Mouse (Mus musculus): ENCODE data around the gene Plk5. TPM values are rescaled to one million over a fixed set of nuclear protein-coding genes. Genes with fewer than 3 reads are reported as not detected.

The Plk5 gene
- under 1 TPM; 0.49 to 0.64 TPM for total RNA-seq (2021)

DNA sequence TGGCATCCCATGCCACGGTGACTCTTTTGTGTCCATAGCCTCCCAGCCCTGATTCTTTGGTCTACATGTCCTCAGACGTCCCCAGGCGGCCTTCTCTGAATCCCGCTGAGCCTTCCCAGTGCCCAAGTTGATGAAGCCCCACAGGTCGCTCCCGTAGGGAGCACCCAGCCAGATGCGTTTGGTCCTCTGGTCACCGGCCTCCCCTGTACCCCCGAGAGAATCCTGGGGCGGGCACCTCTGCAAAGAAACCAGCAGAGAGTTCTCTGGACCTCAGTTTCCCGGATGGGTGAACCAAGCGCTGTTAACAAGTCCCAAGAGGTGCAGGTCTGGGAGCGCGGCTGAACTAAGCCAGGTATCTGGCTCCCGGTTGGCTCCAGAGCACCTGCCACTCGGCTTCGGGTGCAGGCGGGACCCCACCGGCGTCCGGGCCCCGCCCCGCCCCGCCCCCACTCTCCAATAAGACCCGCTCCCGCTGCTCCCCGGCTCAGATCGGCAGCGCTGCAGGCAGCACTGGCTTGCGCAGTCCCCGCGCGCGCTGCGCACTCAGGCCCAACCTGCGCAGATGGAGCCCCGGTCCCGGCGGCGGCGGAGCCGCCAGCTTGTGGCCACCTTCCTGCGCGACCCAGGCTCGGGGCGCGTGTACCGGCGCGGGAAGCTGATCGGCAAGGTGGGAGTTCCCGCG lies at the start of gene Plk5:
Gene Plk5, plus strand, starts transcription at position 459 of the 682 bp plus-strand sequence.
- no peak for DNase-seq
- intact Hi-C loops (cut with DNase I) = no loop called here

DNA sequence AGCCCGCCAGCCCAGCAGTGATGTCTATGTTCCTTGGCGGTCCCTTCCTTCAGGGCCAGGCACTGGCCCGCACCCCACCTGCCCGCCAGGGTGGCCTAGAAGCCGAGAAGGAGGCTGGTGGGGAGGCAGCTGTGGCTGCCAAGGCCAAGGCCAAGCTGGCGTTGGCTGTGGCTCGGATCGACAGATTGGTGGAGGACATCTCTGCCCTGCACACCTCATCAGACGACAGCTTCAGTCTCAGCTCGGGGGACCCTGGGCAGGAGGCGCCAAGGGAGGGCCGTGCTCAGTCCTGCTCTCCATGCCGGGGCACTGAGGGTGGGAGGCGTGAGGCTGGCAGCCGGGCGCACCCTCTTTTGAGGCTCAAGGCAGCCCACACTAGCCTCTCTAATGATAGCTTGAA lies 44.7 kb upstream of the Plk5 start:
- no peak for DNase-seq
- intact Hi-C loops (cut with DNase I) = no loop called here

DNA sequence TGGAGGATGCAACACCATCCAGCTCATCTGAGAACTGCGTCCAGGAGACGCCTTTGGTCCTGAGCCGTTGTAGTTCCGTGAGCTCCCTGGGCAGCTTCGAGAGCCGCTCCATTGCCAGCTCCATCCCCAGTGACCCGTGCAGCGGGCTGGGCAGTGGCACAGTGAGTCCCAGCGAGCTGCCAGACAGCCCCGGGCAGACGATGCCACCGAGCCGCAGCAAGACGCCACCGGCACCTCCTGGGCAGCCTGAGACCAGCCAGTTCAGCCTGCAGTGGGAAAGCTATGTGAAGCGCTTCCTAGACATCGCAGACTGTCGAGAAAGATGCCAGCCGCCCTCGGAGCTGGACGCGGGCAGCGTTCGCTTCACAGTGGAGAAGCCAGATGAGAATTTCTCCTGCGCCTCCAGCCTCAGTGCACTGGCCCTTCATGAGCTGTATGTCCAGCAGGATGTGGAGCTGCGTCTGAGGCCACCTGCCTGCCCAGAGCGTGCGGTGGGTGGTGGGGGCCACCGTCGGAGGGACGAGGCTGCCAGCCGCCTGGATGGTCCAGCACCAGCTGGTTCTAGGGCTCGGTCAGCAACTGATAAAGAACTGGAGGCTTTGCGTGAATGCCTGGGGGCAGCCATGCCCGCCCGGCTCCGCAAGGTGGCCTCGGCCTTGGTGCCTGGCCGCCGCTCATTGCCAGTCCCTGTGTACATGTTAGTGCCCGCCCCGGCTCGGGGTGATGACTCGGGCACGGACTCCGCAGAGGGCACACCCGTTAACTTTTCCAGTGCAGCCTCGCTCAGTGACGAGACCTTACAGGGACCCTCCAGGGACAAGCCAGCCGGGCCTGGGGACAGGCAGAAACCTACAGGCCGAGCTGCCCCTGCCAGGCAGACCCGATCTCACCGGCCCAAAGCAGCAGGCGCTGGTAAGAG lies 43.4 kb upstream of the Plk5 start:
- intact Hi-C loops (cut with DNase I) = no loop called here
- DNase-seq = no peak

DNA sequence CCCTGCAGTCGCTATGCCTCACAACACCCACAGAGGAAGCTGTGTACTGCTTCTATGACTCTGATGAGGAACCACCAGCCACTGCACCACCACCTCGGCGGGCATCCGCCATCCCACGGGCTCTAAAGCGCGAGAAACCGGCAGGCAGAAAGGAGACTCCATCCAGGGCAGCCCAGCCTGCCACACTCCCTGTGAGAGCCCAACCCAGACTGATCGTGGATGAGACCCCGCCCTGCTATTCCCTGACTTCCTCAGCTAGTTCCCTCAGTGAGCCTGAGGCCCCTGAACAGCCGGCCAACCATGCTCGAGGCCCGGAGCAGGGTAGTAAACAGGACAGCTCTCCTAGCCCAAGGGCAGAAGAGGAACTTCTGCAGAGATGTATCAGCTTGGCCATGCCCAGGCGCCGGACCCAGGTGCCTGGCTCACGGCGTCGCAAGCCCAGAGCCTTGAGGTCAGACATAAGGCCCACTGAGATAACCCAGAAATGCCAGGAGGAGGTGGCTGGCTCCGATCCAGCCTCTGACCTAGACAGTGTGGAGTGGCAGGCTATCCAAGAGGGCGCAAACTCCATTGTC lies 42.5 kb upstream of the Plk5 start:
- no peak for DNase-seq
- intact Hi-C loops (cut with DNase I) = no loop called here

DNA sequence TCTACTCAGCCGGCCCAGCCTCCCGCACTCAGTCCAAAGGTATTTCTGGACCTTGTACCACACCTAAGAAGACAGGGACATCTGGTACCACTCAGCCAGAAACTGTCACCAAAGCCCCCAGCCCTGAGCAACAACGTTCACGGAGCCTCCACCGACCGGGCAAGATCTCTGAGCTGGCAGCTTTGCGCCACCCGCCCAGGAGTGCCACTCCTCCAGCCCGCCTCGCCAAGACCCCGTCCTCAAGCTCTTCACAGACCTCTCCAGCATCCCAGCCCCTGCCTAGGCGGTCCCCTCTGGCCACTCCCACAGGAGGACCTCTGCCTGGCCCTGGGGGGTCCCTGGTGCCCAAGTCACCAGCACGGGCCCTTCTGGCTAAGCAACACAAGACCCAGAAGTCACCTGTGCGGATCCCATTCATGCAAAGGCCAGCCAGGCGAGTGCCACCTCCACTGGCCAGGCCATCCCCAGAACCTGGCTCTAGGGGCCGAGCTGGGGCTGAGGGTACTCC lies 41.7 kb upstream of the Plk5 start:
- intact Hi-C loops (cut with DNase I) = no loop called here
- no peak for DNase-seq

DNA sequence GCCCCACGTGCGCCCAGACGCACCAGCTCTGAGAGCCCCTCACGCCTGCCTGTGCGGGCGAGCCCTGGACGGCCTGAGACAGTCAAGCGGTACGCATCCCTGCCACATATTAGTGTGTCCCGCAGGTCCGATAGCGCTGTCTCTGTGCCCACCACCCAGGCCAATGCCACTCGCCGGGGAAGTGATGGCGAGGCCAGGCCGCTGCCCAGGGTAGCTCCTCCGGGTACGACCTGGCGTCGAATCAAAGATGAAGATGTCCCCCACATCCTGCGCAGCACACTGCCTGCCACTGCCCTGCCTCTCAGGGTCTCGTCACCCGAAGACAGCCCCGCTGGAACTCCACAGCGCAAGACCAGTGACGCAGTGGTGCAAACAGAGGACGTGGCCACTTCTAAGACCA lies 40.9 kb upstream of the Plk5 start:
- DNase-seq = no peak
- intact Hi-C loops (cut with DNase I) = no loop called here

DNA sequence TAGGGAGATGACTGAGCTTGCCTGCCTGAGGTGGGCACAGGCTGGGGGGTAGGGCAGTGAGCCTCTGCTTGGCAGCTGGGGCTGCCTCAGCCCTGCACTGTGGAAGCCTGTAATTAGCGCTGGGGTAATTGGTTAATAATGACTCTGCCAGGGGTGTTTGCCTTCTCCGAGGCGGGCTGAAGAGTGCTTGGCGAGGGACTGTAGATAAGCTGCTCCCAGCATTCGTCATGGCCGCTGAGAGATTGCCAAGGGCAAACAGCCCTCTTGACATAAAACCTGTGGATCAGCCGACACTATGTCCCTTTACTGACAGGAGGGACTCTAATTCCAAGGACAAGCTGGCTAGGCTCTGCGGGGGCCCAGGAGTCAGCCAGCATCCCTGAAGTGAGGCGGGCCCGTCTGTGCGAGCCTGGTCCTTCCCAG lies 39.9 kb upstream of the Plk5 start:
- DNase-seq = no peak
- intact Hi-C loops (cut with DNase I) = no loop called here

DNA sequence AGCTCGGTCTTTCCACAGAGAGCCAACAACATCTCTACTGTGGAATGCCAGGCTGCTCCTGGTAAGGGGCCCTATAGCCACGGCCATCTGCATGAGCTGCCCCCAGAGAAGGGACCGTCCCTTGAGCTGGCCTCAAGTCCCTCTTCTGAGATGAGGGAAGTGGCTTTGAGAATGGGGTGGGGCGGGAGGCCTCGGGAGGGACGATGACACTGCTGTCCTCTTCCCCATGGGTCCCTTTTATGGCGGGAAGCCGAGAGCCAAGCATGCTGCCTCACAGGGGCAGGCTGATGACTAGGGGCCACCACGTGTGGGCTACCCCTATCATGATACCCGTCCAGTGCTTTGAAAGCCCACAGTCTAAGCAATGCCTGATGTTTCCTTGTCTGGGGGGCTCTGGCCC lies 39.2 kb upstream of the Plk5 start:
- intact Hi-C loops (cut with DNase I) = no loop called here
- DNase-seq = no peak

DNA sequence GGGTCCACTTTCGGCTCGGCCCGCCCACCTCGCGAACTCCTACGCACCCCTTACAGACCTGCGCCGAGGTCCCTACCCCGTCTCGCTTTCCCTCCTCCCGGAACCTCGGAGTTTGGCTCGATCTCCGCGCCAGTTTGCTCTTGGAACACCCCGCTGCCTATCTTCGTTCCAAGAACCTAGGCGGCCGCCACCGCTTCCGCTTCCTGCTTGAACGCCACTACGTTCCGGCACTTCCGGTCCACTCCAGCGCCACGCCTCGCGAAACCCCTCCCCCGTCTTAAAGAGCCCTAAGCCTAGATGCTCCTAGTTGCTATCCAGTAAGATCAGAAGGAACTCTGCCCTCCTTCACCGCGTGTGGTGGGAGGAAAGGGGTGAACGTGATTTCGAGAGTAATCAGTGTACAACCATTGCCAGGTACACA lies 35.9 kb upstream of the Plk5 start, which contains the start of gene 2310011J03Rik:
Gene 2310011J03Rik, minus strand, starts transcription at position 198 of the 421 bp plus-strand sequence.
- peak; percentile 90 to 91 for DNase-seq
- intact Hi-C loops (cut with DNase I) = loop anchor here (2.0 kb wide), 1 partner anchor 26 kb away; the partner anchor contains the start of gene Apc2

DNA sequence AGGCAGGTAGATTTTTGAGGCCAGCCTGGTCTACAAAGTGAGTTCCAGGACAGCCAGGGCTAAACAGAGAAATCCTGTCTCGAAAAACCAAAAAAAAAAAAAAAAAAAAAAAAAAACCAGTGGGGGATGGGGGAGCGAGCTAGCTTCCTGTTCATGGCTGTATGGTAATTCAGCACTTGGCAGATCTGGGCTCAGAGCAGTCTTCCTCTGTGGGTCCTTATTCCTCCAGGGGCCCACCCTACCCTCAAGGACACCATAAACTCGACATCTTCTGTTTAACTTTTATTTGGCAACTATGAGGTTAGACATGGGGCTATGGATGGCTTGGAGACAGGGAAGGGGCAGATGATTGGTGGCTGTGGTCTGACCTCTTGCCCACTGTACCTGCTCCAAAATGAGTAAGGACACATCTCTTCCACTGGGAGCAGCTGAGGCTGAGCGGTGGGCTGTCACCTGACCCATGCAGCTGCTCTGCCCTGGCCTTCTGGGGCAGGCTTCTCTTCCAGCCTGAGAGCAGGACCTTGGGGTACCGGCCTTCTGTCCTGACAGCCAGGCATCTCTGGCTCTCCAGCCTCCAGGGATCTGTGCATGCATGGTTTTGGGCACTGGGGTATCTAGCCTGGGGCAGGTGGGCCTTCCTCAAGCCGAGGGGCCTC lies 35.1 kb upstream of the Plk5 start:
- intact Hi-C loops (cut with DNase I) = loop anchor here (2.0 kb wide), 1 partner anchor 26 kb away; the partner anchor contains the start of gene Apc2
- DNase-seq = no peak

DNA sequence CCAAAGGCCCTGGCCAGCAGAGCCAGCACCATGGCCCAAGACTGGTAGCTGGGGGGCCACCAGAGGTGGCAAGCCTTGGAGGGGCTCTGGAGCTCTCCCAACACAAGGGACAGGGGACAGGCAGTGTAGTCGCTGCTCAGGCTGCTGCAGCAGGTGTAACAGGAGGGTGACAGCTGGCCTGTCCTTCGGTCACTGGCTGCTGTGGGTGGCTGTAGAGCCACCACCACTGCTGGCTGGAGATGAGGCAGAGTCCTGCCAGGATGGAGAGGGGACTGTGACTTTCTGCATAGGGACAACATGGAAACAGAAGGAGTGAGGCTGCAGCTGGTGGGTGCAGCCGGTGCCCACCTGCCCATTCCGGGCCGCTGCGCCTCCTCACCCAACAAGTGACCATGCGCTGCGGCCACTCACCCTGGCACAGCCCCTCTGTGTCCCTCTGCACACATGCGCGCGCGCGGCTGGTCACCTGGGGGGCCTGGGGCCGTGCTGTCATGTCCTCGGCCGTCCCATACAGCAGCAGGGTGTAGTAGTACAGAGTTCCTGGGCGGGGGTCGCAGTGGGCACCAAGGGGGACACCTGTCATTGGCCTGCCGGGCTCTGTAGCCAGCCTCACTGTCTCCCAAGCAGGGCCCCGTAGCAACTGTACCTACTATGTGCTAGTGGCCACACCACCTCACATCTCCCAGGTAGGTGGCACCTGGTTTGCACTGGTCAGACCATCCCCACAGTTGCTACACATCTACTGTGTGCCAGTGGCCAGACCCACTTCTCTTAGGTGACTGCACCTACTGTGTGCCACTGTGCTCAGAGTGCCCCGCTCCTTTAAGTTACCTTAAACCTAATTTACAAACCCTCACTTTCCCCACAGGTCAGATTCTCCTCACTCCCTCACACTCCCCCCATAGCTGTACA lies 34.3 kb upstream of the Plk5 start:
- intact Hi-C loops (cut with DNase I) = loop anchor here (2.0 kb wide), 1 partner anchor 27 kb away; the partner anchor contains the start of gene Apc2
- no peak for DNase-seq

DNA sequence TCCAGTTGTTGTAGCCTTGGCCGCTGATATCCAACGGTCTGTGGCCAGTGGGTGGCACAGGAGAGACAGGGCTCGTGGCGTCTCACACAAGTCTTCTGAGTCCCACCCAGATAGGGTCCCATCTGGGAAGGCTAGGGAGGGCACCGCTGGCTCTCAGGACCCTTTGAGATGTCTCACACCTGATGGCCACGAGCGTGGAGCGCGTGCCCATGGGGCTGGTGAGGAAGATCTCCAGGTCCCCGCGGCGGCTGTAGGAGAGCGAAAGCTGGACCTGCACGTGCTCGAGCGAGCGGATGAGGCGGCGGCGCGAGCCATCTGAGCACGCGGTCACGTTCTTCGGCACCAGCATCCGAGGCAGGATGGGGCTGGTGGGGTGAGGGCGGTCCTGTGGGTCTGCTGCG lies 33.4 kb upstream of the Plk5 start:
- peak in 1 of 2 experiments; percentile 48 for DNase-seq
- intact Hi-C loops (cut with DNase I) = no loop called here

DNA sequence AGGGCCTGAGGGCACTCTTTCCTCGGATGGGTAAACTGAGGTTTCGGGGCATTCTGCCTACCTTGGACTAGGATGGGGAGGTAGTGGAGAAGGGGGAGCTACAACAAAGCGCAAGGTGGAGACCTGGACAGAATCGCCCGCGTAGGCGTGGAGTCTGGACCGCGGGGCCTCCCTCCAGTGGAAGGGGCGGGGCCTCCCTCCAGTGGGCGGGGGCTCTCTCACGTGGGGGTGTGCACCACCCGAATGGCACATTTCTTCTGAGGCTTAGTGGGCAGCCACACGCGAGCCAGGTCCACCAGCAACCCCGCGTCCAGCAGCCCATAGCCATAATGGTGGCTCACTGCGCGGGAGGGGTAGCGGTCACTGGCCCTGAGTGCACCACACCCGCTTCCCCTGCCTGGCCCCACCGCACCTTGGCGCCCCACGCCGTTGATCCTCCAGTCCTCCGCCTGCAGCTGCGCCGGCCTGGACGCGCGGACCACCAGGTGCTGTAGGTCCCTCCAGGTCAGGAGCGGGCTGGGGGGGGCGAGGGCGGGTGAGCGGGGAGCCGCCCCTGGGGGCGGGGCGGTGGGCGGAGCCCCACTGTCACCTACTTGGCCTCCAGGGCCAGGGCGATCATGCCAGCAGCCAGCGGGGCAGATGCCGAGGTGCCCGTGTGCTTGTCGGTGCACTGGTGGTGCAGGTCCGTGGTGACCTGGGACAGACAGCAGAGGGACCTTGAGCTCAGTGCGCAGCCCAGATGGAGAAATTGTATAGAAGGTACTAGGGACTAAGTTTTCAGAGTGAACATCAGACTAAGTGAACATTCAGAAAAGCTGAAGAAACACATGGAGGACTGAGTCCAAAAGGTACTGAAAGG lies 32.8 kb upstream of the Plk5 start:
- DNase-seq = peak; percentile 74 to 77
- intact Hi-C loops (cut with DNase I) = no loop called here

DNA sequence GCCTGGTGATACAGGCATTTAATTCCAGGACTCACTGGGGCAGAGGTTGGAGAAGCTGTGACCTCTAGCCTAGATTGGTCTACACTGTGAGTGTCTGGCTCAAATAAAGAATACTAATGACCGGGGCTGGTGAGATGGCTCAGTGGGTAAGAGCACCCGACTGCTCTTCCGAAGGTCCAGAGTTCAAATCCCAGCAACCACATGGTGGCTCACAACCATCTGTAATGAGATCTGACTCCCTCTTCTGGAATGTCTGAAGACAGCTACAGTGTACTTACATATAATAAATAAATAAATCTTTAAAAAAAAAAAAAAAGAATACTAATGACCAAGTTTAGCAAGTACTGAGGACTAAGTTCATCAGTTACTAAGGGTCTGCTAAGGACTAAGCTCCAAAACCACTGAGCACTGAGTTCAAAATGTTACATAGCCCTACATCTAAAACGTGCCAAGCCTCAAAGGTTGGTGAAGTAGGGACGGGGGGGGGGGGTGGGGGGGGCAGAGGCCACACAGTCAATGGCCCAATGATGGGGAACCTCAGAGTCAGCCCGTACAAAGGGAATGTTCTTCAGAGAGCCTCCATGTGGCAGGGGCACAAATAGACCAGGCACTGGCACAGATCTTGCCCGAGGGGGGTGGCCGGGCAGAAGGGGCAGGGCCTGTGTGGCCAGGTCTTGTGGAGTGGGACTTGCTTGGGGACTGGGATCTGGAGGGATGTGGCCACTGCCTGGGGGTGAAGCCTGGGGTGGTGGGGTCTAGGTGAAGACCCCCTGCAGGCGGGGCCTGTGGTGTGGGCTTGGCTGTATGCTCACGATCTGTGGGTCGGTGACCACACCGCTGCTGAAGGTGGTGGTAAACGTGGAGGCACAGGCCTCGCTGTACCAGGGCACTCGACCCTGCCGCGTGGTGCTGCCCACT lies 31.9 kb upstream of the Plk5 start:
- DNase-seq = no peak
- intact Hi-C loops (cut with DNase I) = no loop called here

DNA sequence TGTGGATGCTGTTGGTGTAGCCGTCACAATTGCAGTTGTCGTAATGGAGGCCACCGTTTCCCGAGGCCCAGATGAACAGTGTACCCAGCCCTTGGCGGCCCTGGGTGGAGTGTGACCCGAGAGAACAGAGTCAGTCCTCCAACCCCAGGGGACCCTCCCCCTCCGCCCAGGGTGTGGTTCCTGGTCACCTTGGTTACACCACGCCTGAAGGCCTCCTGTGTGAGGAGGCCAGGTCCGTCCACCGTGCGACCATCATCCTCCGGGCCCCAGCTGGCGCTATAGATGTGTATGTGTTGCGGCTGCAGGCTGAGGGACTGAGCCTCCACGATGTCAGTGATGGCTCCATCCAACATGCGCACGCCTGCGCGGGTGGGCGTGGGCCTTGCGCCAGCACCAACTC lies 31.2 kb upstream of the Plk5 start:
- no peak for DNase-seq
- intact Hi-C loops (cut with DNase I) = no loop called here

DNA sequence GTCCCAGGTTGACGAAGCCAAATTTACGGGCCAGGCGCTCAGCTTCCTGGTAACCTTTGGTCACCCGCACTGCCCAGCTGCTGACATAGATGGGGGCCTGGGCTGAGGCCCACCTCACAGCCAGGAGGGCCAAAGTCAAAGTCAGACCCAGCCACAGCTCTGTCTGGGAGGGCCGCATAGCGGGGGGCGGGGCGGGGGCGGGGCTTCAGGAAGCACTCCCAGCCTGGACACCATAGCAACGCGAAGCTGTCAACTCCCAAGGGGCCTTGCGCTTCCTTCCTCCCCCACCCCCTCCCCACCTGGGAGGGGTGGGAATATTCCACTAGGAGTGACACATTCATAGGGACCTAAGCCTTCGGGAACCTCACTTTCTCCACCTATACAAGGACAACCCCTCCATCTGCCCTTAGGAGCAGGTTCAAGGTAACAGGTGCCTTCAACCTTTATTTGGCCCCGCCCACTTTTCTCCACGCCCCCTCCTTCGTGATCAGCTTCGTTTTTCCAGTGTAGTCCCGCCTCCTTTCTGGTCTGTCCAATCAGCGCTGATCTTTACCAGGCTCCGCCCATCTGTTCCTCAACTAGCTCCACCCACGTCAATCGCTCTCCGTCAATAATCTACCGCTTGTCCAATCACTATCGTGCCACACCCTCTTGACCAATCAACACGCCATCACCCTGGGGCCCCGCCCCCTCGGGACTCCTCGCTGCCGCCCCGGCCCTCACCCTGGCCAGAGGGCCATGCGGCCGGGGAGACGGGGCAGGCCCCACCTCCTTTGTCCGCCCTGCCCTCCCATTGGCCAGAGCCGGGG lies 26.8 kb upstream of the Plk5 start, which contains the start of the genes Pcsk4 and Reep6:
Gene Pcsk4, minus strand, starts transcription at position 226 of the 809 bp plus-strand sequence.
Gene Reep6, plus strand, starts transcription at position 681 of the 809 bp plus-strand sequence.
- peak; percentile 85 to 86 for DNase-seq
- intact Hi-C loops (cut with DNase I) = no loop called here

All from heart, postnatal 36 days (tissue).